Mouse (Mus musculus): ENCODE data around the gene Ube2g1. TPM values are rescaled to one million over a fixed set of nuclear protein-coding genes. Genes with fewer than 3 reads are reported as not detected.
A peak's percentile ranks its signal among the peaks of the same experiment; 100 is the strongest.
"Not testable (repeated sequence)": the region's sequence is repeated elsewhere in the genome, so short reads cannot be mapped to it uniquely, and the experiment has no call there.

Ube2g1 gene
- total RNA-seq, 2 experiments from 2014 or later = 30.1 to 32.3 TPM

GRCm38 (mm10) chr11:72688242-72688641, 81.2 kb downstream of the Ube2g1 start:
- no peak; the same call in 1 of the 2 replicates for ATAC-seq (replicated peaks; ENCODE audit: poor library complexity, severe bottlenecking)

DNA sequence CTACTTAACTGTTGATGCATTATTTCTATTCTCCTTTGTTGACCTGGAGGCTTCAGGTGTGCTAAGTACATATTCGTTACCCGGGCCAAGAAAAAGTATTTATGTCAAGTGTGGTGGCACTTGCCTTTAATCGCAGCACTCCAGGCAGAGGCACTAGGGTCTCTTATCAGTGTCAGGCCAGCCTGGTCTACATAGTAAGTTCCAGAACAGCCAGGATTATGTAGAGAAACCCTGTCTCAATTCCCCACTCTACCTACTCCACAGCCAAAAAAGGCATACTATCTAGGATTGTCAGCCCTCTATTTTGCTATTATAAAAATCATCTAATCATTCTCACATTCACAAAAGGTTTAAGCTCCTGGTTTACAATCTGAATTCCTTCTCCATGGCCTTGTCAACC, 82.0 kb downstream of the Ube2g1 start:
- ATAC-seq (replicated peaks; ENCODE audit: poor library complexity, severe bottlenecking) = no peak

DNA sequence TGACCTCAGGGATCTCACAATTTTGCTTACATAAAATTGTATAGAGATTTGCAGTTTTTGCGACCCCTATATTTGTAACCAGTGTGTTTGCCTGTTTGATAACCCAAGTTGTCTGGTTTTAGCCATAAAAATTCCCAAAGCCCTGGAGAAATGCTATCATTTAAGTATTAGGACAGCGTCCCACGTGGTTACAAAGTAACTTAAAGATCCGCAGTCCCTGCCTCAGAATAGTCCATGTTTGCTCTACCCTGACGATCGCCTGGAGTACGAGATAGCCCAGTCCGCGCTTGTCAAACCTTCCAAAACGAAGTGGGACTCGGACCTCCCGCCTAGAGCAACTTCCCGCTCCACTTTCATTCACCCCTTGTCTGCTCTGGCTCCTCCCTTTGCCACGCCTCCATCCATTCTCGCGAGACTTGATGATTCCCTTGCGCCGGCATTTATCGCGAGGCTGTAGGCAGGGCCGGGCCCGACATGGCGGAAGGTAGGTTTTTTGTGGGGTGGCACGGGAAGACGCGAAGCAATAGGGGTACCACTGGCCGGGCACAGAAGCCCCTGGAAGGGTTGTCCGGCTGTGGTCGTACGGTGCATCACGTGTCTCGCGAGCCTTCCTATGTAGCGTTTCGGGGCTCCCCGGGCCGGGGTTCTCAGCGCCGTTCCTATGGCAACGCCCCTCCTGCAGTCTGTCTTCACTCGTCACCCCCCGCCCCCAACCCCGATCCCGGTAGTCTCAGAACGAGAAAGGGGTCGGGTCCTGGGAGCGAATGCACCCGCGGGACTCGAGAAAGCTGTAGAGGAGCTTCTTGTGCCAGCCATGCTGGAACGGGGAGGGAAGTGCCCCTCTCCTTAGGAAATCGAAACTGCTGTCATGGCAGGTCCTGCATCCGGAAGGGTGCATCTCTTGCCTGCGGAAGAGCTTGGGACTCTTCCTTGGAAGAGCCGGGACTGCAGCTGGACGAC, 82.7 kb downstream of the Ube2g1 start, which contains the start of gene Ankfy1:
Ankfy1 (plus strand) TSS at position 456 of the 960 bp plus-strand sequence.
- ATAC-seq (replicated peaks; ENCODE audit: poor library complexity, severe bottlenecking) = peak; percentile 95

- ATAC-seq (replicated peaks; ENCODE audit: poor library complexity, severe bottlenecking) = no peak
These were observed 85.3 kb downstream of the Ube2g1 start for GRCm38 (mm10) chr11:72692353-72692752.

GRCm38 (mm10) chr11:72695025-72695424, 87.9 kb downstream of the Ube2g1 start:
- no peak for ATAC-seq (replicated peaks; ENCODE audit: poor library complexity, severe bottlenecking)

GRCm38 (mm10) chr11:72696368-72696971, 89.4 kb downstream of the Ube2g1 start:
- ATAC-seq (replicated peaks; ENCODE audit: poor library complexity, severe bottlenecking) = no peak

DNA sequence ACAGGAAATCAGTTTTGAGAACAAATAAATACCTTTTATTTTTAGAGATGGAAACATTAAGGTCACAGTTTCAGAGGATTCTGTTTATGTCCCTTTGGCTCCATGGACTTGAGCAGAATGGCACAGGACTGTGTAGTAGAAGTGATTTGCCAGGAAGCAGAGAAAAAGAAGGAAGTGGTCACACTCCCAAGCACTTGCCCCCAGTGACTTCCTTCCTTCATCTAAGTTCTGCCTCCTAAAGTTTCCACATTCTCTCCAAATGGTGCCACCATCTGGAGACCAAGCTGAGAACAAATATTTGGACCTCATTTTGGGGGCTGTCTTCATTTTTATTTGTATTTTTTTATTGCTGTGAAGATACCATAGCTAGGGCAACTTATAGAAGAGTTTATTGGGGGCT, 90.2 kb downstream of the Ube2g1 start:
- ATAC-seq (replicated peaks; ENCODE audit: poor library complexity, severe bottlenecking) = peak; percentile 95

DNA sequence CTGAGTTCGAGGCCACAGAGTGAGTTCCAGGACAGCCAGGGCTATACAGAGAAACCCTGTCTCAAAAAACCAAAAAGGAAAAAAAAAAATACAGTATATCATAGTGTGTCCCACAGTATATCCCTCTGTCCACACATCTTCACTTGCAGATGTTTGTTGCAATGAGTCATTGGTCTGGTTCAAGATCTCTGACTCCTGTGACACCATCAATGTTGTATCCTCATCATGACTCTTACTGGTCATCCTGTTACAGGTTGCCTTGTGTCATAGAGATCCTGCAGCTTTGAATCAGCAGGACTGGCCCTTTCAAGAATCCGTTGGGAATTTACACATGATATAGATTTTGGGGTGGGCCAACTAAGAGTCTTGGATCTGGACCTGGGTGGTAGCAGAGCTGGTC, 98.0 kb downstream of the Ube2g1 start:
- ATAC-seq (replicated peaks; ENCODE audit: poor library complexity, severe bottlenecking) = not testable (repeated sequence)

DNA sequence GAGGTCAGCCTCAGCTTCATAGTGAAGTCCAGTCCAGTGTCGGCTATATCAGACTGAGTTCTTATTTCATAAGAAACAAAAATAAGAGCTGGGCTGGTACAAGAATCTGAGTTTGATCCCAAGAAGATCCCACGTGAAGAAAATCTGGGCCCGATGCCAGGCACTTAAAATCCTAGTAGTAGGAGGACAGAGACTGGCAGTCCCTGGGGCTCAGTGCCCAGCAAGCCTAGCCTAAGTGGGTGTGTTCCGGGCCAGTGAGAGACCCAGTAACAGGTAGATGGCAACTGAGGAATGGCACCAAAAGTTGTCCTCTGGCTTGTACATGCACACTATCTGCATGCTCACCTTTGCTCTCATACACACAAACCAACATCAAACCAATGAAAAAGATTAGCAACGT, 105.6 kb downstream of the Ube2g1 start:
- ATAC-seq (replicated peaks; ENCODE audit: poor library complexity, severe bottlenecking) = no peak

DNA sequence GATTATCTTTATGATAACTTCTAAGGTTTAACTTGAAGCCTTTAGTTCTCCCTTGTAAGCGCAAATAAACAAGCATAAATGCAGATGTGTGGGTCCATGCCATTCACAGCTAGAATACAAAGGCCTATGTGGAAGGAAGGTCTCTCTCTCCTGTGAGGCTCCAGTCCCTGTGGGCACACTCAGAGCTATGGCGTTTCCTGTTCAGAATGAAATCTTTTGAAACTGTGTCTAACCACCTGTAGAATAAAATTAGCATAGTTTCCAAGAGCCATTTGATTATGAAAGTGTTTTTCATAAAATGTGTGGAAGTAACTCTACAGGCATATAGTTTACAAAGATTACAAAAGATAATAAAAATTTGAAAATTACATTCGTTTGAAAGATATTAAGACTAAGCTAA, 111.1 kb downstream of the Ube2g1 start:
- ATAC-seq (replicated peaks; ENCODE audit: poor library complexity, severe bottlenecking) = no peak

- no peak for ATAC-seq (replicated peaks; ENCODE audit: poor library complexity, severe bottlenecking)
These were observed 116.1 kb downstream of the Ube2g1 start for GRCm38 (mm10) chr11:72723165-72723564.

GRCm38 (mm10) chr11:72723871-72724270, 116.8 kb downstream of the Ube2g1 start:
- ATAC-seq (replicated peaks; ENCODE audit: poor library complexity, severe bottlenecking) = no peak

DNA sequence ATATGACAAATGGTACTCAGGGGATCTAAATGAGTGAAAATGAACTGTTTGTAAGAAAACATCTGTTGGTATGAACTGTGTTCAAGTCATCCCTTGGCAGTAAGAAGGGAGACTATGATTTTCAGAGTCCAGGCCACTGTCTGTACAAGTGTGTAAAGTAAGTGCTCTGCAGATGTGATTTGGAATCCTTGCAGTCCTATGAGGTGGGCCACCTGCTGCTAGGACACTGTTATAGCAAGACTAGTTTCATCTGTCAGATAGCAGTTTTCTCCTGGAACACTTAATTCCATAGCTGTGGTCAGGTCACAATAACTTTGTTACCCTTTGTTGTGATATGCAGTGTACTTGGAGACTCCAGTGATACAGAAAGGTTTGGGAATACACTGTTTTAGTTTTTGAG, 118.9 kb downstream of the Ube2g1 start:
- ATAC-seq (replicated peaks; ENCODE audit: poor library complexity, severe bottlenecking) = no peak

DNA sequence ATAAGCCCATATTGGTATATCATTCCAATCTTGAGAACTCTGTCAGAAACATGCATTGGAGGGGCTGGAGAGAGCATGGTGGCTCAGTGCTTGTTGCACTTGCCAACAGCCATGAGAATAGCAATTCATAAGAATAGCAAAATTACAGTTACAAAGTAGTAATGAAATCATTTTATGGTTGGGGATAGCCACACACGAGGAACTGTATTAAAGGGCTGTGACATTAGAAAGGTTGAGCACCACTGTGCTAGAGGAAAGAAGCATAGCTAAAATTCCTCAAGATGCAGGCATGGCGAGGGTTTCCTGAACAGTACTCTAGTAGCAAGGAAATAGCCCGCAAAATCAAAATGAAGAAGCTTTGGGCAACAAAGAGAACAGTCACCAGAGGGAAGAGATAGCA, 126.7 kb downstream of the Ube2g1 start:
- no peak for ATAC-seq (replicated peaks; ENCODE audit: poor library complexity, severe bottlenecking)

GRCm38 (mm10) chr11:72734840-72735518, 127.9 kb downstream of the Ube2g1 start:
- no peak for ATAC-seq (replicated peaks; ENCODE audit: poor library complexity, severe bottlenecking)

DNA sequence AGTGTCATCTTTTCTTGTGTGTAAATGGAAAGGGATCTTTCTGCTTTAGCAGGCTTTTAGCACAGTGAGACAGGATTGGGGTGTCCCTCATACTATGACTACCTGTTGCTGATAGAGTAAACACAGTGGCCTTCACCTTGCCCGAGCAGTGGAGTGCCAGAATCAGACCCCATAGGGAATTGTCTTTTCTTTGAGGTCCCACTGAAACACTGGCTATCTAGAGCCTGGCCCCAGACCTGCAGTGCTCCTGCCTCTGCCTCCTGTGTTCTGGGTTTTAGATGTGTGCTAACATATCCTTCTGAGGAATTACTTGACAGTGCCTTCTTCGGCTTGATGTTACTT, 128.4 kb downstream of the Ube2g1 start:
- ATAC-seq (replicated peaks; ENCODE audit: poor library complexity, severe bottlenecking) = no peak

Other genes with a start within 250 kb of the Ube2g1 start
- not detected in 2 replicates for gene Tekt1, start 244.8 kb upstream of the Ube2g1 start, total RNA-seq (2014; fragmentation: Nextera tagmentation)
- 0.15 TPM in 1 of 2 replicates, not detected in the other for gene Tekt1, start 244.8 kb upstream of the Ube2g1 start, total RNA-seq (2017)
- gene Smtnl2, start 195.6 kb upstream of the Ube2g1 start, total RNA-seq (2014; fragmentation: Nextera tagmentation) = 0.79 and 1.2 TPM in 2 replicates
- gene Smtnl2, start 195.6 kb upstream of the Ube2g1 start, total RNA-seq (2017) = not detected in 2 replicates
- not detected in 2 replicates for gene Ggt6, start 171.8 kb upstream of the Ube2g1 start, total RNA-seq (2014; fragmentation: Nextera tagmentation)
- gene Ggt6, start 171.8 kb upstream of the Ube2g1 start, total RNA-seq (2017) = not detected in 2 replicates
- 172 and 173 TPM in 2 replicates for gene Mybbp1a, start 165.9 kb upstream of the Ube2g1 start, total RNA-seq (2014; fragmentation: Nextera tagmentation)
- gene Mybbp1a, start 165.9 kb upstream of the Ube2g1 start, total RNA-seq (2017) = 132 and 239 TPM in 2 replicates
- gene Spns2, start 117.4 kb upstream of the Ube2g1 start, total RNA-seq (2014; fragmentation: Nextera tagmentation) = 27.1 and 41.2 TPM in 2 replicates
- gene Spns2, start 117.4 kb upstream of the Ube2g1 start, total RNA-seq (2017) = 5.6 TPM in 2 replicates
- 32.1 and 46.2 TPM in 2 replicates for gene Spns3, start 56.8 kb upstream of the Ube2g1 start, total RNA-seq (2014; fragmentation: Nextera tagmentation)
- 21.8 and 23.0 TPM in 2 replicates for gene Spns3, start 56.8 kb upstream of the Ube2g1 start, total RNA-seq (2017)
- 31.9 and 34.3 TPM in 2 replicates for gene Ankfy1, start 82.7 kb downstream of the Ube2g1 start, total RNA-seq (2014; fragmentation: Nextera tagmentation)
- gene Ankfy1, start 82.7 kb downstream of the Ube2g1 start, total RNA-seq (2017) = 34.9 and 36.0 TPM in 2 replicates
- 2.2 and 3.2 TPM in 2 replicates for gene Cyb5d2, start 188.9 kb downstream of the Ube2g1 start, total RNA-seq (2014; fragmentation: Nextera tagmentation)
- 4.4 and 9.7 TPM in 2 replicates for gene Cyb5d2, start 188.9 kb downstream of the Ube2g1 start, total RNA-seq (2017)
- 29.9 and 31.8 TPM in 2 replicates for gene Zzef1, start 188.9 kb downstream of the Ube2g1 start, total RNA-seq (2014; fragmentation: Nextera tagmentation)
- 21.6 and 22.1 TPM in 2 replicates for gene Zzef1, start 188.9 kb downstream of the Ube2g1 start, total RNA-seq (2017)

Data from granulocyte monocyte progenitor cell, adult 5-6 weeks (primary cell).